Comparison of ENCODE assay signal across 8 mouse cellular contexts in genomic region chr4:149144459-149144858, GRCm38 (mm10). TPM values are rescaled to one million over a fixed set of nuclear protein-coding genes. Genes with fewer than 3 reads are reported as not detected.
DNase-seq lines count a peak whose midpoint lies in the region; ATAC-seq and TF ChIP-seq lines count a peak whose summit lies in the region.

No protein-coding gene starts in this region.

- H3K27ac ChIP-seq in embryonic facial prominence, embryonic 13.5 days = no peak overlapping the region
- H3K27ac ChIP-seq in kidney, embryonic 14.5 days (ENCODE audit: low read depth, low read length) = no peak overlapping the region
- no peak overlapping the region for H3K27ac ChIP-seq in limb, embryonic 14.5 days (replicated peaks; ENCODE audit: low read depth, low read length)

- 7% methylated on average over 3 of the region's 3 CpGs for WGBS in embryonic facial prominence, embryonic 13.5 days
- 3% methylated on average over 3 of the region's 3 CpGs for WGBS in kidney, embryonic 14.5 days
- WGBS in limb, embryonic 14.5 days = 5% methylated on average over 3 of the region's 3 CpGs

- no peaks in the 10 kb centered on the region for H3K9me3 ChIP-seq in embryonic facial prominence, embryonic 13.5 days
- no peaks in the 10 kb centered on the region for H3K9me3 ChIP-seq in kidney, embryonic 14.5 days (ENCODE audit: control insufficient read depth, low read length)
- no peaks in the 10 kb centered on the region for H3K9me3 ChIP-seq in limb, embryonic 14.5 days (ENCODE audit: control insufficient read depth, low read length)

- H3K4me3 ChIP-seq in embryonic facial prominence, embryonic 13.5 days = no peak overlapping the region
- no peak overlapping the region for H3K4me3 ChIP-seq in kidney, embryonic 14.5 days (ENCODE audit: low read length)
- no peak overlapping the region for H3K4me3 ChIP-seq in limb, embryonic 14.5 days (replicated peaks; ENCODE audit: low read length)

- H3K36me3 ChIP-seq in embryonic facial prominence, embryonic 13.5 days = peaks cover 6% of the 10 kb centered on the region; the same call in 1 of the 2 replicates
- peaks cover 2% of the 10 kb centered on the region; the same call in 1 of the 2 replicates for H3K36me3 ChIP-seq in kidney, embryonic 14.5 days (ENCODE audit: control insufficient read depth, insufficient read depth, low read length)
- no peaks in the 10 kb centered on the region for H3K36me3 ChIP-seq in limb, embryonic 14.5 days (ENCODE audit: control insufficient read depth, insufficient read depth, low read length)

- no peak for TF ChIP-seq POLR2A in limb, embryonic 14.5 days (IDR thresholded peaks at IDR 0.05; ENCODE audit: borderline replicate concordance, extremely low read depth, insufficient read depth, insufficient read length)

- H3K4me1 ChIP-seq in embryonic facial prominence, embryonic 13.5 days = peaks cover 8% of the 10 kb centered on the region; the same call in 1 of the 2 replicates
- H3K4me1 ChIP-seq in kidney, embryonic 14.5 days (ENCODE audit: control insufficient read depth, insufficient read depth, low read length) = peaks cover 9% of the 10 kb centered on the region; the same call in 1 of the 2 replicates
- H3K4me1 ChIP-seq in limb, embryonic 14.5 days (ENCODE audit: control insufficient read depth, insufficient read depth, low read length) = no peaks in the 10 kb centered on the region

- no peaks in the 10 kb centered on the region for H3K27me3 ChIP-seq in embryonic facial prominence, embryonic 13.5 days
- H3K27me3 ChIP-seq in kidney, embryonic 14.5 days (ENCODE audit: control insufficient read depth, insufficient read depth, low read length) = no peaks in the 10 kb centered on the region
- no peaks in the 10 kb centered on the region for H3K27me3 ChIP-seq in limb, embryonic 14.5 days (ENCODE audit: control insufficient read depth, insufficient read depth, low read length)

- peak; percentile 56; the same call in 1 of the 2 replicates for ATAC-seq in embryonic facial prominence, embryonic 13.5 days (ENCODE audit: insufficient number of reproducible peaks, insufficient read depth, low FRiP score, low TSS enrichment, low read depth)
- peak; percentile 73 for ATAC-seq in kidney, embryonic 14.5 days (ENCODE audit: low FRiP score, low TSS enrichment)
- ATAC-seq in limb, embryonic 14.5 days (ENCODE audit: low FRiP score, low read depth) = peak; percentile 84

- peak; percentile 86 to 87 for DNase-seq in B cell, adult 2 months
- DNase-seq in adrenal gland, postnatal 4 days (ENCODE audit: low spot score in 2 of 2) = peak; percentile 48 to 61
- peak; percentile 64 to 82 for DNase-seq in heart, adult 9 months (ENCODE audit: low spot score in 2 of 2)
- DNase-seq in limb, embryonic 14.5 days (ENCODE audit: low spot score) = peak; percentile 94
- peak; percentile 49 to 75 for DNase-seq in monocyte, adult 2 months (ENCODE audit: low read depth in 1 of 2, low spot score in 2 of 2)
- DNase-seq in spleen, postnatal 14 days (ENCODE audit: low spot score in 2 of 2) = peak; percentile 52 to 69

- no peak overlapping the region for H3K4me2 ChIP-seq in embryonic facial prominence, embryonic 13.5 days
- H3K4me2 ChIP-seq in kidney, embryonic 14.5 days (replicated peaks; ENCODE audit: low read depth, low read length) = no peak overlapping the region
- H3K4me2 ChIP-seq in limb, embryonic 14.5 days (replicated peaks; ENCODE audit: low read depth, low read length, severe bottlenecking) = no peak overlapping the region

- H3K9ac ChIP-seq in embryonic facial prominence, embryonic 13.5 days = 0 out of 2 replicates have a peak overlapping the region, but pooled peaks have one; percentile 11
- H3K9ac ChIP-seq in kidney, embryonic 14.5 days (ENCODE audit: low read depth, low read length) = no peak overlapping the region
- no peak overlapping the region for H3K9ac ChIP-seq in limb, embryonic 14.5 days (ENCODE audit: low read depth, low read length, severe bottlenecking)

RNA-seq across cellular contexts. Expression of gene Cenps, which starts 7.0 kb away (rescaled TPM):
- 10 to 100 TPM; 17.1 to 19.3 TPM for total RNA-seq in adrenal gland, postnatal 4 days (2021)
- polyA plus RNA-seq in embryonic facial prominence, embryonic 13.5 days (2015; fragmentation: Nextera tagmentation; extraction: Ambion mirVana) = 36.9 and 46.6 TPM in 2 replicates
- 42.2 and 55.3 TPM in 2 replicates for polyA plus RNA-seq in kidney, embryonic 14.5 days (2014; fragmentation: Nextera tagmentation; extraction: Ambion mirVana)
- polyA plus RNA-seq in limb, embryonic 14.5 days (2012; rRNA removed) = 17.2 and 23.0 TPM in 2 replicates
- 27.2 and 29.3 TPM in 2 replicates for polyA plus RNA-seq in limb, embryonic 14.5 days (2014; fragmentation: Nextera tagmentation; extraction: Ambion mirVana)

RNA-seq across cellular contexts. Expression of gene Cort, which starts 17.9 kb away (rescaled TPM):
- 1 to 10 TPM; 2.4 to 3.1 TPM for total RNA-seq in adrenal gland, postnatal 4 days (2021)
- polyA plus RNA-seq in embryonic facial prominence, embryonic 13.5 days (2015; fragmentation: Nextera tagmentation; extraction: Ambion mirVana) = 1.2 TPM in 1 of 2 replicates, not detected in the other
- polyA plus RNA-seq in kidney, embryonic 14.5 days (2014; fragmentation: Nextera tagmentation; extraction: Ambion mirVana) = 0.41 TPM in 1 of 2 replicates, not detected in the other
- 0.23 and 0.26 TPM in 2 replicates for polyA plus RNA-seq in limb, embryonic 14.5 days (2012; rRNA removed)
- polyA plus RNA-seq in limb, embryonic 14.5 days (2014; fragmentation: Nextera tagmentation; extraction: Ambion mirVana) = 0.32 and 0.59 TPM in 2 replicates

RNA-seq across cellular contexts. Expression of gene Pgd, which starts 22.1 kb away (rescaled TPM):
- total RNA-seq in adrenal gland, postnatal 4 days (2021) = 100 to 1,000 TPM; 191 to 193 TPM
- polyA plus RNA-seq in embryonic facial prominence, embryonic 13.5 days (2015; fragmentation: Nextera tagmentation; extraction: Ambion mirVana) = 93.7 and 100 TPM in 2 replicates
- polyA plus RNA-seq in kidney, embryonic 14.5 days (2014; fragmentation: Nextera tagmentation; extraction: Ambion mirVana) = 53.6 and 64.7 TPM in 2 replicates
- polyA plus RNA-seq in limb, embryonic 14.5 days (2012; rRNA removed) = 99.0 and 109 TPM in 2 replicates
- 41.2 and 41.9 TPM in 2 replicates for polyA plus RNA-seq in limb, embryonic 14.5 days (2014; fragmentation: Nextera tagmentation; extraction: Ambion mirVana)

RNA-seq across cellular contexts. Expression of gene Dffa, which starts 40.5 kb away (rescaled TPM):
- total RNA-seq in adrenal gland, postnatal 4 days (2021) = 10 to 100 TPM; 24.4 to 24.9 TPM
- polyA plus RNA-seq in embryonic facial prominence, embryonic 13.5 days (2015; fragmentation: Nextera tagmentation; extraction: Ambion mirVana) = 30.5 and 32.5 TPM in 2 replicates
- polyA plus RNA-seq in kidney, embryonic 14.5 days (2014; fragmentation: Nextera tagmentation; extraction: Ambion mirVana) = 21.0 and 29.3 TPM in 2 replicates
- polyA plus RNA-seq in limb, embryonic 14.5 days (2012; rRNA removed) = 31.9 and 33.6 TPM in 2 replicates
- polyA plus RNA-seq in limb, embryonic 14.5 days (2014; fragmentation: Nextera tagmentation; extraction: Ambion mirVana) = 27.0 and 27.6 TPM in 2 replicates

RNA-seq across cellular contexts. Expression of gene Pex14, which starts 44.8 kb away (rescaled TPM):
- 10 to 100 TPM; 63.0 to 67.3 TPM for total RNA-seq in adrenal gland, postnatal 4 days (2021)
- polyA plus RNA-seq in embryonic facial prominence, embryonic 13.5 days (2015; fragmentation: Nextera tagmentation; extraction: Ambion mirVana) = 50.2 and 51.2 TPM in 2 replicates
- 36.9 and 42.4 TPM in 2 replicates for polyA plus RNA-seq in kidney, embryonic 14.5 days (2014; fragmentation: Nextera tagmentation; extraction: Ambion mirVana)
- polyA plus RNA-seq in limb, embryonic 14.5 days (2012; rRNA removed) = 32.3 and 34.4 TPM in 2 replicates
- polyA plus RNA-seq in limb, embryonic 14.5 days (2014; fragmentation: Nextera tagmentation; extraction: Ambion mirVana) = 37.3 and 39.7 TPM in 2 replicates
